Mouse (Mus musculus): ENCODE measurements around the gene Tfam. TPM values are rescaled to one million over a fixed set of nuclear protein-coding genes. Genes with fewer than 3 reads are reported as not detected.

Gene Tfam
- polyA plus RNA-seq, 1 experiment from 2014 or later: 56.5 TPM

DNA sequence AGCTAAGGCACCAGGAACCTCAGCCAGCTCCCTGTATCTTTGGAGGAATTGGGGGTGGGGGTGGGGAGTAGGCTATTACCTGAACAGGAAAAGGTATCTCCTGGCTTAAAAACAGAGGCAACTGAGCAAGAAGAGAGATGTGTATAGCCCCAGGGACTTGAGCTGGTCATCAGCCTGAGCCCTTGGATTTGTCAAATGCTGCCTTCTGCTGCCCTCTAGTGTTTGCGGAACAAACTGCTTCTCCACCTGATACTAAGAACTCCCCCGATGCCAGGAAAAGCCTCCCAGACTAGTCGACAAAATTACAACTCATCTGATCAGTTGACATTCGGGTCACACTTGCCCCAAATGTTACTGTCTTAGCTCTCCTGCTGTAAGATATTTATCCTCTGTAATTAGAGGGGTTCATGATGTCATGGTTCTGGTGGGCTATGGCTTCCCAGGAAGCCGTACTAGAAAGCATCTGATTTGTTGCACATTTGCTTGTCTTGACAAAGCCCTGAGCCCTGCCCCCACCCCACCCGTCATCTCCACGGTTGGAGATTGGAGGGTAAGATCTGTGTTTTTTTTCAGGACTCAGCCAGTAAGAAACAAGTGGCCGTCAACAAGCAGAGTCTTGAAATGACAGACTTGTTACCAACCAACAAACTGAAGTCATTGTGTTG, 19.7 kb downstream of the Tfam start:
- Histone ChIP-seq H3K27me3 (no peaks in the 10 kb centered on the region), H3K4me3 (no peak overlapping the region), H3K9me3 (no peaks in the 10 kb centered on the region), H3K9ac (peak overlapping the region; percentile 36; the same call in 1 of the 2 replicates), H3K4me1 (replicated peaks) (peaks cover 10% of the 10 kb centered on the region), H3K27ac (no peak overlapping the region), H3K36me3 (peaks cover 10% of the 10 kb centered on the region), H3K4me2 (peak overlapping the region; percentile 40)
- 12% methylated on average over 8 of the region's 8 CpGs for WGBS
- peak; percentile 64 for ATAC-seq (ENCODE audit: low FRiP score)

DNA sequence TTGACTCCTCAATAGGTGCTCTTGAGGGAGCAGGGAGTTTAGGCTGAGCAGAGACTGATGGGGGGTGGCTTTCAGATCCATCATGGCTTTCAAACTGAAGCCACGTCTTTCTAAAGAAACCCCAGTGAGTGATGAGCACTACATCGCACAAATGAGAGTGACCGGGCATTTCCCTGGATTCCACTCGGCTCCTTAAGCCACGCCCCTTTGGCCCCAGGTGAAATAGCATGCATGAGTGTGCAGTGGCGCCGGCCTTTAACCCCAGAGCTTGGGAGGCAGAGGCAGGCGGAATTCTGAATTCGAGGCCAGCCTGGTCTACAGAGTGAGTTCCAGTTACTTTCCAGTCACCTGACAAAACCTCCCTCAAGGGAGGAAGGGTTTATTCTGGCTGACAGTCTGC, 22.1 kb downstream of the Tfam start:
- no peak overlapping the region for H3K27ac ChIP-seq
- no peaks in the 10 kb centered on the region for H3K9me3 ChIP-seq
- no peak for ATAC-seq (ENCODE audit: low FRiP score)
- no peak overlapping the region for H3K4me3 ChIP-seq
- peaks cover 10% of the 10 kb centered on the region for H3K4me1 ChIP-seq (replicated peaks)
- H3K36me3 ChIP-seq: no peaks in the 10 kb centered on the region
- H3K9ac ChIP-seq: no peak overlapping the region
- H3K27me3 ChIP-seq: no peaks in the 10 kb centered on the region
- WGBS: 79% methylated on average over 9 of the region's 9 CpGs
- no peak overlapping the region for H3K4me2 ChIP-seq

DNA sequence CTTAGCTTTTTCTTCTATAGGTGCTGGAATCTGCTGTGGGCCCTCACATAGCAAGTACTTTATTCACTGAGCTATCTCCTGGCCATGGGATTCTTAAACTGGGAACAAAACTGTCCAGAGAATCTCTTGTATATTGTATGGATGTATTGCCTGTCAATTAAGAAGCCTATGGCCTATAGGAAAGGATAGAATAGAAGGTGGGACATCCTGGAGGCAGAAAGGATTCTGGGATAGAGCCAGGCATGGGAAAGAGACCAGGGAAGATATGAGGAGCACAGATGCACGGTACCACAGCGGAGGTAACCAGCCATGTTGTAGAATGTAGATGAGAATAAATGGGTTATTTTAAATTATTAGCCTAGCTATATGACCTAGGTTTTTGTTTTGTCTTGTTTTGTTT, 36.6 kb downstream of the Tfam start:
- peaks cover 7% of the 10 kb centered on the region for H3K4me1 ChIP-seq (replicated peaks)
- H3K4me3 ChIP-seq: no peak overlapping the region
- H3K36me3 ChIP-seq: no peaks in the 10 kb centered on the region
- no peak overlapping the region for H3K27ac ChIP-seq
- 93% methylated on average over 2 of the region's 2 CpGs for WGBS
- ATAC-seq (ENCODE audit: low FRiP score): no peak
- H3K27me3 ChIP-seq: no peaks in the 10 kb centered on the region
- H3K9me3 ChIP-seq: no peaks in the 10 kb centered on the region
- no peak overlapping the region for H3K9ac ChIP-seq
- H3K4me2 ChIP-seq: no peak overlapping the region

DNA sequence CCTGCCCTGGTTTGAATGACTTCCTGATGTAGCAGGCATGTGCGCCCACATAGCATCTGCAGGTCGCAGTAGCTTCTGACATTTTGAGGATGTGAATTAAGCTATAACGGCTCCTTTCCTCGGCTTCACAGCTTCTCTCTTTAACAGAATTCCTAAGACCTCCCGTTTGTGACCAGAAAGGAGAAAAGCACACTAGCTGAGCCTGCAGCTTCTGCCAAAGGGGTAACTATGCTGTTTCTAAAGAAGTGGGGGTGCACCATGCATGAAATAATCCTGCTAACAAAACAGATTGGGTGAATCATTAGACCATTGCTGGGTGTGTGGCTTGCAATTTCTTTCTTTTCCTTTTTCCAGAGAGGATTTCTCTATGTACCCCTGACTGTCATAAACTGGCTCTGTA, 37.1 kb downstream of the Tfam start:
- H3K27me3 ChIP-seq: no peaks in the 10 kb centered on the region
- 0 out of 2 replicates have a peak overlapping the region, but pooled peaks have one; percentile 11 for H3K4me2 ChIP-seq
- no peak overlapping the region for H3K4me3 ChIP-seq
- 0 out of 2 replicates have a peak overlapping the region, but pooled peaks have one; percentile 31 for H3K27ac ChIP-seq
- peaks cover 7% of the 10 kb centered on the region for H3K4me1 ChIP-seq (replicated peaks)
- H3K9ac ChIP-seq: no peak overlapping the region
- no peak for ATAC-seq (ENCODE audit: low FRiP score)
- 63% methylated on average over 5 of the region's 5 CpGs for WGBS
- no peaks in the 10 kb centered on the region for H3K36me3 ChIP-seq
- H3K9me3 ChIP-seq: no peaks in the 10 kb centered on the region

GRCm38 (mm10) chr10:71198676-71199075, 39.4 kb downstream of the Tfam start:
- WGBS: 93% methylated on average over 8 of the region's 8 CpGs
- Histone ChIP-seq H3K27me3 (no peaks in the 10 kb centered on the region), H3K9me3 (no peaks in the 10 kb centered on the region), H3K4me1 (replicated peaks) (peaks cover 10% of the 10 kb centered on the region), H3K36me3 (no peaks in the 10 kb centered on the region), H3K9ac (no peak overlapping the region), H3K4me2 (no peak overlapping the region), H3K27ac (no peak overlapping the region), H3K4me3 (no peak overlapping the region)
- no peak for ATAC-seq (ENCODE audit: low FRiP score)

GRCm38 (mm10) chr10:71197036-71197785, 40.9 kb downstream of the Tfam start:
- no peak overlapping the region for H3K9ac ChIP-seq
- no peak for ATAC-seq (ENCODE audit: low FRiP score)
- no peak overlapping the region for H3K4me2 ChIP-seq
- no peaks in the 10 kb centered on the region for H3K27me3 ChIP-seq
- 76% methylated on average over 14 of the region's 14 CpGs for WGBS
- peaks cover 15% of the 10 kb centered on the region for H3K4me1 ChIP-seq (replicated peaks)
- no peak overlapping the region for H3K27ac ChIP-seq
- no peaks in the 10 kb centered on the region for H3K36me3 ChIP-seq
- H3K4me3 ChIP-seq: no peak overlapping the region
- H3K9me3 ChIP-seq: no peaks in the 10 kb centered on the region

GRCm38 (mm10) chr10:71195501-71195900, 42.6 kb downstream of the Tfam start:
- no peaks in the 10 kb centered on the region for H3K36me3 ChIP-seq
- H3K27me3 ChIP-seq: no peaks in the 10 kb centered on the region
- ATAC-seq (ENCODE audit: low FRiP score): no peak
- peaks cover 6% of the 10 kb centered on the region; the same call in 1 of the 2 replicates for H3K9me3 ChIP-seq
- H3K4me2 ChIP-seq: 0 out of 2 replicates have a peak overlapping the region, but pooled peaks have one; percentile 13
- no peak overlapping the region for H3K27ac ChIP-seq
- 56% methylated on average over 9 of the region's 9 CpGs for WGBS
- H3K9ac ChIP-seq: no peak overlapping the region
- no peak overlapping the region for H3K4me3 ChIP-seq
- H3K4me1 ChIP-seq (replicated peaks): peaks cover 11% of the 10 kb centered on the region

DNA sequence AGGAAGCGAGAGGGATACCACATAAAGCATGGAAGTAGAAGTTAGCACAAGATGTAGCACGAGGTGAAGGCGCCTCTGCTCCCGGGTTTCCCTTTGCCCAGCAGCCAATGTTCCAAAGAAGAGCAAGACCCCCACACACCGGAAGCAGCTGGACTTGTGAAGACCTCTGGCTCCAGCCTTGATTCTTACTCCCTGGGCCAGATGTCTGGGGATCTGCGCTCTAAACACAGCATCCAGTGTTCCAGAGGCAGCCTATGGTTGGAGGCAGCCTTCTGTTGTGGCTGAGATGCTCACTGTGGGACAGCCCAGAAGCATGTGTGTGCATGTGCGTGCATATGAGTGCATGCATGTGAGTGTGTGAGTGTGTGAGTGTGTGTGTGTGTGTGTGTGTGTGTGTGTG, 43.4 kb downstream of the Tfam start:
- H3K4me2 ChIP-seq: no peak overlapping the region

GRCm38 (mm10) chr10:71193319-71193718, 44.8 kb downstream of the Tfam start:
- H3K9me3 ChIP-seq: peaks cover 6% of the 10 kb centered on the region; the same call in 1 of the 2 replicates
- no peak overlapping the region for H3K4me2 ChIP-seq
- no peak overlapping the region; the same call in 1 of the 2 replicates for H3K27ac ChIP-seq
- H3K9ac ChIP-seq: no peak overlapping the region
- peaks cover 9% of the 10 kb centered on the region; the same call in 1 of the 2 replicates for H3K4me1 ChIP-seq (replicated peaks)
- ATAC-seq (ENCODE audit: low FRiP score): no peak
- no peak overlapping the region for H3K4me3 ChIP-seq
- H3K36me3 ChIP-seq: no peaks in the 10 kb centered on the region
- WGBS: 44% methylated on average over 7 of the region's 7 CpGs
- H3K27me3 ChIP-seq: no peaks in the 10 kb centered on the region

More for the DNA sequence above, 43.4 kb downstream of the Tfam start:
- Histone ChIP-seq H3K27ac (no peak overlapping the region), H3K36me3 (no peaks in the 10 kb centered on the region), H3K4me3 (no peak overlapping the region), H3K4me1 (replicated peaks) (peaks cover 9% of the 10 kb centered on the region; the same call in 1 of the 2 replicates), H3K9ac (no peak overlapping the region), H3K9me3 (peaks cover 6% of the 10 kb centered on the region; the same call in 1 of the 2 replicates), H3K27me3 (no peaks in the 10 kb centered on the region)
- 86% methylated on average over 7 of the region's 7 CpGs for WGBS
- no peak for ATAC-seq (ENCODE audit: low FRiP score)

DNA sequence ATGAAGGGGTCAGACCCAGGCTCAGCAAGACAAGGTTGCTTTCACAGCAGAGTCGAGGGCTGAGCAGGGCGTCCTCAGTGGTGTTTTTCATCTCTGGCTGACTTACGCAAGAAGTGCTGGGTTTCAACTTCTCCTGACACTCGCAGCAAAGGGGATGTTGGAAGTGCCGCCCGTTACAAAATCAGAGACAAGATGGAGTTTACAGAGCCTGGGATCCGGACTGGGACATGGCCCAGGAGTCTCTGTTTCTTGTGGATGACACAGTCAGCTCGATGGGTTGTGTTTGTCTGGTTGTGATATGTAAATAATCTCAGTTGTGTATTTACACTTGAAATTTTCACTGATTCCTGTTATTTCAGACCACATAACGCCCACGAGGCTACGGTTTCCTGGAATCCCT, 45.2 kb downstream of the Tfam start:
- H3K27me3 ChIP-seq: no peaks in the 10 kb centered on the region
- no peak overlapping the region for H3K4me3 ChIP-seq
- H3K9me3 ChIP-seq: peaks cover 6% of the 10 kb centered on the region; the same call in 1 of the 2 replicates
- H3K4me2 ChIP-seq: no peak overlapping the region
- no peak overlapping the region for H3K9ac ChIP-seq
- WGBS: 66% methylated on average over 11 of the region's 11 CpGs
- peak overlapping the region; percentile 6; the same call in 1 of the 2 replicates for H3K27ac ChIP-seq
- no peak for ATAC-seq (ENCODE audit: low FRiP score)
- no peaks in the 10 kb centered on the region for H3K36me3 ChIP-seq
- H3K4me1 ChIP-seq (replicated peaks): peaks cover 9% of the 10 kb centered on the region; the same call in 1 of the 2 replicates

- no peaks in the 10 kb centered on the region for H3K27me3 ChIP-seq
- H3K27ac ChIP-seq: no peak overlapping the region
- H3K4me2 ChIP-seq: no peak overlapping the region
- H3K9me3 ChIP-seq: peaks cover 6% of the 10 kb centered on the region; the same call in 1 of the 2 replicates
- H3K9ac ChIP-seq: no peak overlapping the region
- no peak for ATAC-seq (ENCODE audit: low FRiP score)
- WGBS: 92% methylated on average over 4 of the region's 4 CpGs
- H3K36me3 ChIP-seq: no peaks in the 10 kb centered on the region
- H3K4me3 ChIP-seq: no peak overlapping the region
- H3K4me1 ChIP-seq (replicated peaks): 0 out of 2 replicates have a peak, but pooled peaks cover 6% of the 10 kb centered on the region
Observed at GRCm38 (mm10) chr10:71188681-71189080, 49.4 kb downstream of the Tfam start.

DNA sequence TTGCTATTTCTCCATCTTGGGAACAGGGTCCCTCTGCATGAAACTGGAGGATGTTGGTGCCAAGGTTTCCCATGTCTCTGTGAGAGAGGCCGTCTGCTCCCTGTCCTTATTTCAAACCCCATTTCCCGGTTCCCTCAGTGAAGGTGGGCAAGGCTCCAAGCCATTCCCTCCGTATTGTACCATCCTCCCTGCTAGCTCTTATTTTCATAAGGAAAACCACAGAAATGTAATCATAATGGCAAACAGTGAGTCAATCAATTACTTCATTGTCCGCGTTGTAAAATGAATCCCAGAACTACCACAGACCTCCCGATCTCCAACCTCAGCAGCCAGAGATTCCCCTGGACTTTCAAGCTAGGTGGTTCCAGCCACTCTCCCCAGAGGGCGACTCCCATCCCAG, 53.0 kb downstream of the Tfam start:
- ATAC-seq (ENCODE audit: low FRiP score): no peak
- H3K4me3 ChIP-seq: no peak overlapping the region
- no peak overlapping the region for H3K27ac ChIP-seq
- no peak overlapping the region for H3K4me2 ChIP-seq
- H3K27me3 ChIP-seq: no peaks in the 10 kb centered on the region
- WGBS: 83% methylated on average over 7 of the region's 7 CpGs
- no peaks in the 10 kb centered on the region for H3K4me1 ChIP-seq (replicated peaks)
- no peaks in the 10 kb centered on the region for H3K36me3 ChIP-seq
- H3K9me3 ChIP-seq: no peaks in the 10 kb centered on the region
- H3K9ac ChIP-seq: no peak overlapping the region

Measured in hindbrain, embryonic 13.5 days (tissue).